Mouse (Mus musculus) lung, embryonic 15.5 days (tissue): ENCODE measurements around the gene Ccdc141. TPM values are rescaled to one million over a fixed set of nuclear protein-coding genes. Genes with fewer than 3 reads are reported as not detected.

Experiments
- ATAC-seq: fragments of 200-750 bp; cut with Nextera tagmentation; 2 replicates; pipeline ENCODE4 v1.8.0; 2017; ENCODE audit warnings: moderate number of reproducible peaks, borderline replicate concordance; ENCODE audit not compliant: low FRiP score, low TSS enrichment; ENCODE audit errors: extremely low read depth
- H3K27ac ChIP-seq: fragments of 300-500 bp; sonication (generic); 2 replicates; pipeline ENCODE4 v1.5.1; 2015; ENCODE audit warnings: moderate library complexity, mild to moderate bottlenecking, inconsistent platforms
- H3K27me3 ChIP-seq: fragments of 300-500 bp; sonication (generic); 2 replicates; pipeline ENCODE4 v1.6.1; 2015; ENCODE audit warnings: inconsistent platforms
- H3K36me3 ChIP-seq: fragments of 300-500 bp; sonication (generic); 2 replicates; pipeline ENCODE4 v1.6.1; 2015; ENCODE audit warnings: inconsistent platforms
- H3K4me1 ChIP-seq: fragments of 300-500 bp; sonication (generic); 2 replicates; pipeline ENCODE4 v1.6.1; 2015; ENCODE audit warnings: inconsistent platforms
- H3K4me2 ChIP-seq: fragments of 300-500 bp; sonication (generic); 2 replicates; pipeline ENCODE4 v1.6.1; 2015; ENCODE audit warnings: inconsistent platforms, mild to moderate bottlenecking, moderate library complexity
- H3K4me3 ChIP-seq: fragments of 300-500 bp; sonication (generic); 2 replicates; pipeline ENCODE4 v1.5.1; 2015; ENCODE audit warnings: mild to moderate bottlenecking, inconsistent platforms
- H3K9ac ChIP-seq: fragments of 300-500 bp; sonication (generic); 2 replicates; pipeline ENCODE4 v1.6.1; 2015; ENCODE audit warnings: inconsistent platforms
- H3K9me3 ChIP-seq: fragments of 300-500 bp; sonication (generic); 2 replicates; pipeline ENCODE4 v1.6.1; 2016; ENCODE audit warnings: inconsistent platforms
- WGBS: fragments of 180-500 bp; shearing (Covaris S2); methylation state at CpG from one replicate; pipeline ENCODE4 v1.1.7; 2015; 5-methylcytosine and 5-hydroxymethylcytosine counted together
- polyA plus RNA-seq: library from polyadenylated mRNA; unstranded; fragments of >200 nt; fragmentation: Nextera tagmentation; extraction: Ambion mirVana; gene quantifications from 2 replicates; pipeline ENCODE4 v1.2.1, GENCODE M21; 2015

Ccdc141 gene
- polyA plus RNA-seq, 1 experiment from 2014 or later, result 19.6 TPM

DNA sequence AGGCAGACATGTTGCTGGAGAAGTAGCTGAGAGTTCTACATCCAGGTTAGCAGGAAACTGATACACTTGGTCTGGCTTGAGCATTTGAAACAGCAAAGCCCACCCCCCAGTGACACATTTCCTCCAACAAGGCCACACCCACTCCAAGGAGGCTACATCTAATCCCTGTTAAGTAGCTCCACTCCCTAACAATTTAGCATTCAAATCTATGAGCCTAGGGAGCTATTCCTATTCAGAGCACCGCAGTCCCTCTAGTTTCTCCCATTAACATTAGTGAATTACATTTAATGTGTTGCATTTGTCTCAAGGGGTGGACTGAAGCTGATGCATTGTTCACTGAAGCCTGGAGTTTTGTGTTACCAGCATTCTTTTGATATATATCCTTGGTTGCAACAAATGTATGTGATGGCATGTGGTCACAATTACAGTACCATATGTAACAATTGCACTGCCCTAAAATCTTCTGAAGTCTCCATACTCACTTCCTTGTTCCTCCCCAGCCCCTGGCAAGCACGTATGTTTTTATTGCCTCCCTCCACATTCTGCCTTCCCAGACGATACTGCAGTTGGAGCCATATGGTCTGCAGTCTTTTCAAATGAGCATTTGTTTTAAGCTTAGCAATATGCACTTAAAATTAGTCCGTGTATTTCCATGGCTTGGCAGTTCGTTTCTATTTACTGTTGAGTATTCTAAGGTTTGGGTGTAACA lies 177.8 kb downstream of the Ccdc141 start:
- WGBS, result 76% methylated on average over 5 of the region's 5 CpGs
- no peaks in the 10 kb centered on the region for H3K27me3 ChIP-seq
- 0 out of 2 replicates have a peak, but pooled peaks cover under 1% of the 10 kb centered on the region for H3K4me1 ChIP-seq
- no peak overlapping the region for H3K4me2 ChIP-seq
- H3K9me3 ChIP-seq, result no peaks in the 10 kb centered on the region
- no peak for ATAC-seq
- H3K4me3 ChIP-seq, result no peak overlapping the region
- H3K27ac ChIP-seq, result no peak overlapping the region
- H3K9ac ChIP-seq, result no peak overlapping the region
- H3K36me3 ChIP-seq, result no peaks in the 10 kb centered on the region

DNA sequence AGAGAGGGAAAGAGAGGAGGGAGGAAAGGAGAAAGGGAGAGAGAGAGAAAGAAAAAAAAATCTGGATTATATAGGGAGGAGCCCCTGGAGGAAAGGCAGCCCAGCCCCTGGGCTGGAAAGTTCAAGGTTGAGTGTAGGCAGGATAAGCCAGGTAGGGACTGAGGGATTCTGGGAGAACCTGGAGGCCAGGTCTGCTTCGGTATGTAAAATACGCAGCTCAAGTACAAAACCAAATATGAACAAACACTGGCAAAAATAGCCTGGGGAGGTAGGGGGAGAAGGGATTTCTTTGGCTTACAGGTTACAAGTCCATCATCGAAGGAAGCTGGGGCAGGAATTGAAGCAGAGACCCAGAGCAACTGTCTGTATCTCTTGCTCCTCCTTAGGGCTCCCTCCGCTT lies 183.1 kb downstream of the Ccdc141 start:
- 56% methylated on average over 4 of the region's 4 CpGs for WGBS
- 0 out of 2 replicates have a peak, but pooled peaks cover 2% of the 10 kb centered on the region for H3K4me1 ChIP-seq
- peak overlapping the region; percentile 57 for H3K27ac ChIP-seq
- H3K4me2 ChIP-seq, result no peak overlapping the region
- ATAC-seq, result peak; percentile 35; the same call in 1 of the 2 replicates
- no peaks in the 10 kb centered on the region for H3K36me3 ChIP-seq
- no peak overlapping the region for H3K4me3 ChIP-seq
- no peaks in the 10 kb centered on the region for H3K27me3 ChIP-seq
- H3K9me3 ChIP-seq, result no peaks in the 10 kb centered on the region
- no peak overlapping the region for H3K9ac ChIP-seq

DNA sequence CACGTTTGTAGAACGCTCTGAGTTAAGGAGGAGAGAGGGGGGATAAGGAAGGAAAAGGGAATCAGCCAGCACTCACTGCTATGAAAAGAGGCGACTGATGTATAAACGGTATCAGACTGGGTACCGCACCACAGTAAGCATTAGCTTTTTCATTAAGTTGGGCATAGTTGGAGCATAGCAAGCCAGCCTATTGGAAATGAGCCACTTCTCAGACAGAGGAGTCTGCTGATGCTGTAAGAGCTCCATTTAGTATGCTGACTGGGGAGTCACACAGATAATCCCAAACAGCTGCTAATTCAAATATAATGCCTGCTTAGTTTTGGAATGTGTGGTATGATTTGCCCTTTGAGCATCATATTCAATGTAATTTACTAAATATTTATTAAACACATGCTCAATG lies 186.1 kb downstream of the Ccdc141 start:
- 0 out of 2 replicates have a peak, but pooled peaks cover 2% of the 10 kb centered on the region for H3K4me1 ChIP-seq
- no peak overlapping the region for H3K27ac ChIP-seq
- H3K9me3 ChIP-seq, result no peaks in the 10 kb centered on the region
- H3K4me2 ChIP-seq, result no peak overlapping the region
- H3K27me3 ChIP-seq, result no peaks in the 10 kb centered on the region
- H3K4me3 ChIP-seq, result no peak overlapping the region
- H3K36me3 ChIP-seq, result no peaks in the 10 kb centered on the region
- 60% methylated on average over 5 of the region's 5 CpGs for WGBS
- no peak overlapping the region for H3K9ac ChIP-seq
- no peak for ATAC-seq

DNA sequence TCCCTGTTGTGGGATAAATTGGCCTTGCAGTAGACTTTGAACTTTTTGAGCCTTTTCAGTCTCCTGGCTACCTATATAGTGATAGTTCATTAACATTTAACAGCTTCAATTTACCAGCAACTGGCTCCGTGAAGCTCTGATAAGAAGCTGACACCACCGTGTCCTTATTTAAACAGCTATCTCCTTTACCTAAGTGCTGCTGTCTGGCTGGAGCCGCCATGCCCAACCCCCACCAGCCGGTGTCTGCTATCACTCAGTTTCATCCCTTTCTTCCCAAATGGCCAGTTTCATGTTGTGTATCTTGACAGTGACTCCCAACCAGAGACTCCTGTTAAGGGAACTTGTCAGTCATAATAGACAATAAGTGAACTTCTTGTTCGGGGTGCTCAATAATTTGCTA lies 186.8 kb downstream of the Ccdc141 start:
- H3K4me2 ChIP-seq, result no peak overlapping the region
- H3K9me3 ChIP-seq, result no peaks in the 10 kb centered on the region
- 0 out of 2 replicates have a peak, but pooled peaks cover 2% of the 10 kb centered on the region for H3K4me1 ChIP-seq
- 22% methylated on average over 5 of the region's 5 CpGs for WGBS
- H3K27ac ChIP-seq, result no peak overlapping the region
- no peaks in the 10 kb centered on the region for H3K36me3 ChIP-seq
- no peaks in the 10 kb centered on the region for H3K27me3 ChIP-seq
- H3K4me3 ChIP-seq, result no peak overlapping the region
- no peak for ATAC-seq
- no peak overlapping the region for H3K9ac ChIP-seq

DNA sequence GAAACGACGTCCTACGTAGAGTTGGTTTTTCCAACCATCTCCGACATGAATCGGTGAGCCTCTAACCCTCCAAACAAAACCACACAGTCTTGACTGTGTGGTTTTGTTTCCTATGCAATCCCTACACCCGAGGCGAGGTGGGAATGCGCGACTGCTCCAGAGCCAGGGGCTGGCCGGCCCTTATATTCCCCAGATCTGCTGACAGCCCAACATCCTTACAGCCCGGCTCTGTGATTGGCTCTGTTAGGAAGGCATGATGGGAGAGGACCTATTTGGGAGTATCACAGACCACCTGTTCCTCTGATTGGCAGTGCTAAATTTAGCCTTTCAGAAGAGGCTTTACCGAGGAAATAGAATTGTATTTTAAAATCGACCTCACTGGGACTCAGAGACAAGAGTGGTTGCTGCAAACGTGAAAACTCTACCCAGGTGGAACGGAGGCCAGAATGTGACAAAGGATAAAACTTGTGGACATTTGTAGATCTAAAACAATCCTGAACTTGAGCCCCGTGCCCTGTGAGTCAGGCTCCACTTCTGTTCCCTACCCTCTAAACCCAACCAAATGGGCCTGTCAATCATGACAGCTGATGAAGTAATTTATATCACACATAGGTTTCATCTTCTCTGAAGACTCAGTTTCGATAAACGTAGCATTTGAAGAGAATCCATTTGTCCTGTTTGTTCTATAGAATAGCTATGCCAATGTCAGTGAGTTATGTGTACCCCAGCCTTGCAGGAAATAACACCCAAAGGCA lies 187.9 kb downstream of the Ccdc141 start, which contains the start of gene Ttn:
Gene Ttn (minus strand): TSS at position 157 of the 755 bp plus-strand sequence.
- WGBS, result 78% methylated on average over 18 of the region's 18 CpGs
- no peaks in the 10 kb centered on the region for H3K9me3 ChIP-seq
- 0 out of 2 replicates have a peak, but pooled peaks cover 1% of the 10 kb centered on the region for H3K4me1 ChIP-seq
- no peak within 1 kb of the TSS for H3K4me3 ChIP-seq
- ATAC-seq, result no peak
- no peaks in the 10 kb centered on the region for H3K36me3 ChIP-seq
- no peaks in the 10 kb centered on the region for H3K27me3 ChIP-seq
- H3K4me2 ChIP-seq, result no peak within 1 kb of the TSS
- H3K9ac ChIP-seq, result no peak within 1 kb of the TSS
- H3K27ac ChIP-seq, result no peak within 1 kb of the TSS

DNA sequence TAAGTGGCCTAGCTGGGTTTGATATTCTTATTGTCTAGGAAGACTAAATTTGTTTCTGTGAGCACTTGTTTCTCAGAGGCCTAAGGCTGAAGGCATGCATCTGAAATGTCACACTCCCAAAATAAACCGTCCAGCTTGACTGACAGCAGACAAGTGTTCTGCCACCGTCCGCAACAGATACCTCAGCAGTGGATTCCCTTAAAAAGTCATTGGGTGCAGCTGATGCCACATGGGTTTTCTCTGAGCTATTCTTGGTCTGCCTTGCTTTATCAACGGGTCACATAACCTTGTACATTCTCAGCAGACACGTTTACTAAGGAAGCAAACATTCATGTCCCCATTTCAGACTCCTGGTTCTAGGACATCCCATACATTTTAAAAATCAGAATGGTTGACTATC lies 188.7 kb downstream of the Ccdc141 start:
- Histone ChIP-seq H3K36me3 (no peaks in the 10 kb centered on the region), H3K9ac (no peak overlapping the region), H3K9me3 (no peaks in the 10 kb centered on the region), H3K4me3 (no peak overlapping the region), H3K4me2 (no peak overlapping the region), H3K4me1 (no peaks in the 10 kb centered on the region), H3K27ac (no peak overlapping the region), H3K27me3 (no peaks in the 10 kb centered on the region)
- 57% methylated on average over 5 of the region's 5 CpGs for WGBS
- no peak for ATAC-seq

DNA sequence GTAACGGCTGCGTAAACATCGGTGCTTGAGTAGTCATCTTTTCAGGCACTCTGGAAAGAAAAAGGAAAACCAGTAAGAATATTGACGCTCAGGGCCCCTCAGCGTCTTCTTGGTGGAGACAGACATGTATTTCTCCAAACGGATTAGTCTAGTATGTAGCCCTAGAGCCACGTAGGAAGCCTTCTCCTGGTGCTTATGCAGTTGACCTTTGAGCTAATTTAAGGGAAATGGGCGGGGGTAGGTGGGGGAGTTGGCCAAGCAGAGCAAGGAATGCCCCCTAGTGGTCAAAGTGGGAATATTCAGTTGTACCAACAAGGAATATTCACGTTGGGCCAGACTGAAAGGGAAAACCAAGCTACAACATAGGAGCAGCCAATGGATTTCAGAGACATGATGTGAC lies 190.3 kb downstream of the Ccdc141 start:
- H3K4me1 ChIP-seq, result no peaks in the 10 kb centered on the region
- no peak overlapping the region for H3K9ac ChIP-seq
- H3K27ac ChIP-seq, result no peak overlapping the region
- no peak for ATAC-seq
- H3K27me3 ChIP-seq, result no peaks in the 10 kb centered on the region
- WGBS, result 46% methylated on average over 9 of the region's 9 CpGs
- no peak overlapping the region for H3K4me3 ChIP-seq
- no peak overlapping the region for H3K4me2 ChIP-seq
- no peaks in the 10 kb centered on the region for H3K9me3 ChIP-seq
- H3K36me3 ChIP-seq, result no peaks in the 10 kb centered on the region

DNA sequence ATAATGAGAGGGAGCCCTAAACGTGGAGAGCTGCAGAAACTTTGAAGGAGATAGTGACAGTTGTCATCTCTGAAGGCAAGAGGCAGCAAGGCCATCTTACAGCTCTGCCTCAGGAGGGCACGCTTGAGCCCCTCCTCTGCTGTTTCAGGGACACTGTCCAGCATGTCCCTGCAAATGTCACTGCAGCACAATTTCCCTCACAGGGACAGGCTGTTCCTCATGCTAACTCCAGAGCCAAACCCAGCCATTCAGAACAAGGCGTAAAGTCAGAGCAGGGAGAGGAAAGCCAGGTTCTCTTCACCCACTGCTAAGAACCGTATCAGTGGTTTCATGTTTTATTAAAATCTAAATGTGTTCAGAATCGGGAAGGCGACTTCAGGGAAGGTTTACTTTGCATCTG lies 192.8 kb downstream of the Ccdc141 start:
- Histone ChIP-seq H3K27ac (no peak overlapping the region), H3K4me2 (no peak overlapping the region), H3K4me3 (no peak overlapping the region), H3K4me1 (no peaks in the 10 kb centered on the region), H3K9me3 (no peaks in the 10 kb centered on the region), H3K9ac (no peak overlapping the region), H3K27me3 (no peaks in the 10 kb centered on the region), H3K36me3 (no peaks in the 10 kb centered on the region)
- no peak for ATAC-seq
- 68% methylated on average over 6 of the region's 6 CpGs for WGBS

DNA sequence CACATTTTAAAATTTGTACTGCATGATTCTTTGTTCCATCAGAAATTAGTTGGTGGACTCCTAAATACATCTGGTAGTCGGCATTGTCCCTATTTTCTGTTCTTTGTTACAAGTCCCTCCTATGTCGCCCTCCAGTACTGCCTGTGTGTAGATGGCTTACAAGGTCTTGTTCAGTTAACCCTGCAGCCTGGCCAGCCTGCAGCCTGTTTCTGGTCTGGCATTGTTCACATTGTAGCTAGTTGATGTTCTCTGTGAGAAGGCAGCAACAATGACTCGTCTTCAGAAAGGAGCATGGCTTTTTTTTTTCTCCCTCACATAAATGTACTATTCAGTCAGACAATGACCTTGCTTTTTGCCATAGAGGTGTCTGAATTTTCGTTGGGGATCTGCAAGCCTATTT lies 198.4 kb downstream of the Ccdc141 start:
- H3K9ac ChIP-seq, result no peak overlapping the region
- H3K4me3 ChIP-seq, result no peak overlapping the region
- ATAC-seq, result no peak
- H3K4me2 ChIP-seq, result no peak overlapping the region
- H3K27me3 ChIP-seq, result no peaks in the 10 kb centered on the region
- no peaks in the 10 kb centered on the region for H3K4me1 ChIP-seq
- H3K9me3 ChIP-seq, result no peaks in the 10 kb centered on the region
- H3K36me3 ChIP-seq, result no peaks in the 10 kb centered on the region
- WGBS, result 69% methylated on average over 4 of the region's 4 CpGs
- H3K27ac ChIP-seq, result no peak overlapping the region

DNA sequence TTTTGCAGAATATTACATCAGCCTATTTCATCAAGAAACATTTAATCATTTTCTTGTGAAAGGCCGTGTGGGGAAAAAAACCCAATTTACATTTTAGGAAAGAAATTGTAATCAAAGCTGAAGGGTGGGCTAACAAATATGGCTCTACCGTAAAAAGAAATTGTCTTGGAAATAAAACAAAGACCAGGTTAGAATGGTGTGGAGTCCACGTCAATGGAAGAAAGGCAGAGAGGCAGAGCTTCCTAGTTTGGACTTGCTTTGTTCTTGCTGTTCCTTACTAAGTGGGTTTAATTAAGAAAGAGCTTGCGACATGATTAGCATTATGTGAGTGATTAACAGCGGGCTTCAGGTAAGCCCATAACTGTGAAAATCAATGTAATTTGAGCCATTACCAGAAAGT lies 199.4 kb downstream of the Ccdc141 start:
- no peaks in the 10 kb centered on the region for H3K36me3 ChIP-seq
- H3K4me3 ChIP-seq, result no peak overlapping the region
- 62% methylated on average over 5 of the region's 5 CpGs for WGBS
- ATAC-seq, result no peak
- H3K4me1 ChIP-seq, result no peaks in the 10 kb centered on the region
- H3K9me3 ChIP-seq, result no peaks in the 10 kb centered on the region
- no peaks in the 10 kb centered on the region for H3K27me3 ChIP-seq
- H3K27ac ChIP-seq, result no peak overlapping the region
- H3K4me2 ChIP-seq, result no peak overlapping the region
- no peak overlapping the region for H3K9ac ChIP-seq

DNA sequence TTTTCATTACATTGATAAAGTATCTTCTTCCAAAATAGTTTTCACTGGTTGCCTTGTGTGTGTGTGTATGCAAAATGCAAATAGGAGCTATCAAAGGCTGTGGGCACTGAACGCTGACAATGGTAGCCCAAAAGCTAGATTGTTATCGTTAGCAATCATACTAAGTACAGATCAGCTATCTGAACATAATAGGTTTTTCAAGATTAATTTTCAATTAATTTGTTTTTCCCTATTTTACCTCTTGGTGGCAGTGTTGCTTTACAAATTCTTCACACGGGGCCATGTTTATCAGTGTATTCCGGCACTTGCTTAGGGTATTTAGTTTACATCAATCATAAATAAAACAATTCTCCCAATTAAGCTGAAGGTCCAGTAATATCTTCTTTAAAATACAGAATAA lies 199.8 kb downstream of the Ccdc141 start:
- Histone ChIP-seq H3K36me3 (no peaks in the 10 kb centered on the region), H3K27me3 (no peaks in the 10 kb centered on the region), H3K9ac (no peak overlapping the region), H3K9me3 (no peaks in the 10 kb centered on the region), H3K4me2 (no peak overlapping the region), H3K4me3 (no peak overlapping the region), H3K27ac (no peak overlapping the region), H3K4me1 (no peaks in the 10 kb centered on the region)
- no peak for ATAC-seq
- WGBS, result 10% methylated on average over 4 of the region's 4 CpGs

DNA sequence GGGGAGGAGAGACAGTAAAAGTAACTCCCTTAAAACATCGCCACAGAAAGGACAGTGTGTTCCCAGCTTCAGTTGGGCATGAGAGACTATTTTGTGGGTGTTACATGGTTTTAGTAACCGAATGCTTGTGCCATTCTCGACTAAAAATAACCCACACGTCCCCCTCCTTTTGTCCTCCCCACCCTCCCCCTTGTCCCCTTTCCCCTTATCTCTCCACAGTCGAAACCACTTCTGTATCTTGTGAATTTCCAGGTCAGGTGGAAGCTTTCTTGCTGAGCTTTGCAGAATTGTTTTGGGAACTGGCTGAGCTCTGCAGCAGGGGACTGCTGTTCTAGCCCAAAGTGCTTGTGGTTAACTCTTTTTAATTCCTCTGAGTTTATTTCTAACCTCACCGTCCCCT lies 200.2 kb downstream of the Ccdc141 start:
- Histone ChIP-seq H3K36me3 (no peaks in the 10 kb centered on the region), H3K9me3 (no peaks in the 10 kb centered on the region), H3K4me1 (no peaks in the 10 kb centered on the region), H3K27ac (no peak overlapping the region), H3K4me2 (no peak overlapping the region), H3K9ac (no peak overlapping the region), H3K27me3 (no peaks in the 10 kb centered on the region), H3K4me3 (no peak overlapping the region)
- no peak for ATAC-seq
- WGBS, result 49% methylated on average over 6 of the region's 6 CpGs
